Mouse (Mus musculus) cerebellum, adult 2 months (tissue): ENCODE measurements around the gene Bhlhe40. TPM values are rescaled to one million over a fixed set of nuclear protein-coding genes. Genes with fewer than 3 reads are reported as not detected.

Experiments
- DNase-seq, 2 experiments: peaks; one replicate each; pipeline ENCODE4 v3.0.0; 2021
- H3K27ac ChIP-seq: fragments of 200-500 bp; 2 replicates; pipeline ENCODE4 v1.5.1; 2012; ENCODE audit warnings: low read length, control low read depth, inconsistent platforms; ENCODE audit not compliant: insufficient read depth
- H3K27me3 ChIP-seq: fragments of 200-500 bp; 2 replicates; pipeline ENCODE4 v1.6.1; 2012; ENCODE audit warnings: inconsistent platforms, mild to moderate bottlenecking, low read length, moderate library complexity; ENCODE audit not compliant: control insufficient read depth, insufficient read depth
- H3K4me1 ChIP-seq: fragments of 200-500 bp; 2 replicates; pipeline ENCODE4 v1.6.1; 2011; ENCODE audit warnings: low read length; ENCODE audit not compliant: control insufficient read depth, insufficient read depth
- H3K4me3 ChIP-seq: fragments of 200-500 bp; replicated peaks from 2 replicates; pipeline ENCODE3; 2011; ENCODE audit warnings: mild to moderate bottlenecking, low read depth, low read length, control low read depth; ENCODE audit not compliant: insufficient read depth
- CTCF ChIP-seq: fragments of 200-500 bp; IDR thresholded peaks from 2 replicates; pipeline ENCODE4 v1.5.1; 2011; ENCODE audit warnings: low read depth, mild to moderate bottlenecking, control low read depth, low read length, moderate library complexity, borderline replicate concordance; ENCODE audit not compliant: insufficient read depth
- POLR2A ChIP-seq: fragments of 200-500 bp; IDR thresholded peaks from 2 replicates; pipeline ENCODE4 v1.6.1; 2011; ENCODE audit warnings: low read length, control low read depth, borderline replicate concordance; ENCODE audit not compliant: insufficient read depth
- WGBS: fragments of 180-500 bp; shearing (Covaris S2); methylation state at CpG from one replicate; pipeline ENCODE4 v1.1.7; 2018; 5-methylcytosine and 5-hydroxymethylcytosine counted together
- polyA plus RNA-seq: library from polyadenylated mRNA; depleted of rRNA; stranded (reverse); fragments of >200 nt; gene quantifications from 2 replicates; pipeline ENCODE4 v1.2.3, GENCODE M21; 2012

Gene Bhlhe40
- polyA plus RNA-seq, 1 experiment: 44.3 TPM

DNA sequence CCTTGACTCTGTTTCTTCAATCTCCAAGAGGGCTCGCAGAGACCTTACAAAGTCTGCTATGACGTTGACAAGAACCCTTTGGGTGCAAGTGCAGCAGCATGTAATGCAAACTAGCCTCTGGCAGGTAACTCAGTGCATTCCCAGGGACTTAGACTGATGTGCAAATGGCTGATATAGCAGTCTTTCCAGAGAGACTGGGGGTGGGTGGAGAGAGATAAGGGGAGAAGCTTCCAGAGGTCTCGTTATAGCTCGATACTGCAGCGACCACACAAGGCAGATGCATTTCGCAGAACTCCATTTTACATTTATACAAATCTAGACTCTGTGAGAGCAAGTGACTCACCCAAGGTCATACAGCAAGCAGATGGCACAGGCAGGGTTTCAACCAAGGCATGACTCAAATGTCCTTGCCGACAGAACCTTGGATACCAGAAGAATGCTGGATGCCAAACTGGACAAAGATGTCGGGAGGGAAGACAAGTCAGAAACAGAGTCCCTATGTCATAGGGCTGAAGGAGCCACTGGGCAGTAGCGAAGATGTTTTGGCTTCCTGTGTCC is 16.4 kb downstream of the Bhlhe40 start:
- Histone ChIP-seq H3K27me3 (no peaks in the 10 kb centered on the region; the same call in 1 of the 2 replicates), H3K4me3 (no peak overlapping the region), H3K27ac (no peak overlapping the region), H3K4me1 (no peaks in the 10 kb centered on the region)
- WGBS: 79% methylated on average over 9 of the region's 9 CpGs
- no peak for DNase-seq
- no peak for TF ChIP-seq POLR2A
- TF ChIP-seq CTCF: no peak

GRCm38 (mm10) chr6:108677697-108678096 is 17.3 kb downstream of the Bhlhe40 start:
- WGBS: 91% methylated on average over 4 of the region's 4 CpGs
- H3K4me3 ChIP-seq: no peak overlapping the region
- H3K4me1 ChIP-seq: no peaks in the 10 kb centered on the region
- no peaks in the 10 kb centered on the region; the same call in 1 of the 2 replicates for H3K27me3 ChIP-seq
- TF ChIP-seq CTCF (no peak), POLR2A (no peak)
- no peak for DNase-seq
- no peak overlapping the region for H3K27ac ChIP-seq

DNA sequence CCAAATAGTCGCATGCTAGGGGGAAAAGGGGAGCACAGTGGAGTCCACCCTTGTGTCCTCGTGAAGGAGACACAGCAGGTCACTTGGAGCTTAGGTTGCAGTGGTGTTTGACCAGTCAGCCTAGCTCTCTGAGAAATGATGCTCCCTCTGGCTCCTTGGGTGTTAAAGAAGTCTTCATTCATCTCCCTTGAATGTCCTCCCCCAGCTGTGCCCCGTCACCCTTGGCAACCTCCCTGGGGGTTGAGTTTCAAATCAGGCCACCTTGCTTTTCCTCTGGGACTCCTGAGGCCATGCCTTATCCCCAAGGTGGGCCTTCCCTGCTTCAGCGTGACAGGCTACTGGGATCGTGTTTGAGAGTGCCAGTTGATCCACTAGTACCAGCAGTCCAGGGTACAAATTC is 17.8 kb downstream of the Bhlhe40 start:
- Histone ChIP-seq H3K27me3 (no peaks in the 10 kb centered on the region; the same call in 1 of the 2 replicates), H3K4me3 (no peak overlapping the region), H3K4me1 (no peaks in the 10 kb centered on the region), H3K27ac (no peak overlapping the region)
- TF ChIP-seq CTCF: no peak
- no peak for TF ChIP-seq POLR2A
- DNase-seq: no peak
- 61% methylated on average over 5 of the region's 5 CpGs for WGBS

DNA sequence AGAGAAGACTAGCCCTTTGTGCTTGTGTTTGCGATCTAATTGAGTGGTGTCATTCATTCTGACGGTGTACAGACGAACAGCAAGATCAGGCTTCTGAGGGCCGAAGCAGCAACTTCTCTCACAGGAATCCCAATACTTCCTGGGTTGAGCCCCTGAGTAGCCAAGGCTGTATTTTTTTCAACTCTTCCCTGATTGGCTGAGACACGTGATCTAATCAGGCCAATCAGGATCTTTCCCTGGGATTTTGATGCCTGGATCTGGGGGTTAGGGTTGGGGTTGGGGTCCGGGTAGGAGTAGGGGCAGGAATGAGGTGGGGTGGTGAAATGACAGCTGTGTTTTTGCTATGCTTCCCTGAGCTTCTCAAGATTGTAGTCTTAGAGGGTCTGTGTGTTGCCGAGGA is 20.1 kb downstream of the Bhlhe40 start:
- 87% methylated on average over 7 of the region's 7 CpGs for WGBS
- H3K4me3 ChIP-seq: no peak overlapping the region
- H3K27ac ChIP-seq: no peak overlapping the region
- H3K4me1 ChIP-seq: no peaks in the 10 kb centered on the region
- no peaks in the 10 kb centered on the region for H3K27me3 ChIP-seq
- DNase-seq: no peak
- no peak for TF ChIP-seq POLR2A
- TF ChIP-seq CTCF: no peak

GRCm38 (mm10) chr6:108681084-108681483 is 20.7 kb downstream of the Bhlhe40 start:
- no peak for DNase-seq
- WGBS: 91% methylated on average over 4 of the region's 4 CpGs

GRCm38 (mm10) chr6:108683140-108683539 is 22.7 kb downstream of the Bhlhe40 start:
- H3K4me1 ChIP-seq: no peaks in the 10 kb centered on the region
- no peak for DNase-seq
- H3K4me3 ChIP-seq: no peak overlapping the region
- no peak for TF ChIP-seq POLR2A
- TF ChIP-seq CTCF: no peak
- no peaks in the 10 kb centered on the region for H3K27me3 ChIP-seq
- no peak overlapping the region for H3K27ac ChIP-seq
- 85% methylated on average over 1 of the region's 1 CpGs for WGBS

More at GRCm38 (mm10) chr6:108681084-108681483, 20.7 kb downstream of the Bhlhe40 start:
- Histone ChIP-seq H3K27me3 (no peaks in the 10 kb centered on the region), H3K27ac (no peak overlapping the region), H3K4me1 (no peaks in the 10 kb centered on the region), H3K4me3 (no peak overlapping the region)
- TF ChIP-seq CTCF (no peak), POLR2A (no peak)

- DNase-seq: no peak
- Histone ChIP-seq H3K27me3 (no peaks in the 10 kb centered on the region), H3K4me1 (no peaks in the 10 kb centered on the region), H3K4me3 (no peak overlapping the region), H3K27ac (no peak overlapping the region)
- no peak for TF ChIP-seq CTCF
- no peak for TF ChIP-seq POLR2A
- 75% methylated on average over 5 of the region's 5 CpGs for WGBS
Observed at GRCm38 (mm10) chr6:108684430-108684829, 24.0 kb downstream of the Bhlhe40 start.

- no peak overlapping the region for H3K27ac ChIP-seq
- H3K27me3 ChIP-seq: no peaks in the 10 kb centered on the region
- no peak for DNase-seq
- H3K4me3 ChIP-seq: no peak overlapping the region
- no peak for TF ChIP-seq CTCF
- no peak for TF ChIP-seq POLR2A
- WGBS: 69% methylated on average over 9 of the region's 9 CpGs
- H3K4me1 ChIP-seq: no peaks in the 10 kb centered on the region
Observed at GRCm38 (mm10) chr6:108685758-108686355, 25.4 kb downstream of the Bhlhe40 start.
